Comparison of ENCODE assay signal across 9 mouse cellular contexts in genomic region chr13:32610970-32611369, GRCm38 (mm10).
DNase-seq lines count a peak whose midpoint lies in the region; ATAC-seq and TF ChIP-seq lines count a peak whose summit lies in the region.
"Had no signal": no experiment of that assay in that cellular context is flagged by ENCODE, and none has a peak within 500 bp of the region (broad histone marks: within the 10 kb centered on the region; RNA-seq: fewer than 3 reads in every experiment).

No protein-coding gene starts in this region.

- no peak overlapping the region for H3K9ac ChIP-seq in neural tube, embryonic 11.5 days (ENCODE audit: low read length)
- H3K9ac ChIP-seq in stomach, embryonic 16.5 days (ENCODE audit: low read length): no peak overlapping the region

- H3K27ac ChIP-seq in heart, embryonic 10.5 days: peak overlapping the region; percentile 54
- no peak overlapping the region for H3K27ac ChIP-seq in neural tube, embryonic 11.5 days (ENCODE audit: low read depth, low read length)
- H3K27ac ChIP-seq in embryonic fibroblast, embryonic 13.5 days (ENCODE audit: insufficient read depth, low read length): peak overlapping the region; percentile 38
- H3K27ac ChIP-seq in stomach, embryonic 16.5 days (ENCODE audit: low read length): peak overlapping the region; percentile 22; the same call in 1 of the 2 replicates

- WGBS in heart, embryonic 10.5 days: 34% methylated on average over 5 of the region's 5 CpGs
- WGBS in neural tube, embryonic 11.5 days: 44% methylated on average over 5 of the region's 5 CpGs
- WGBS in stomach, embryonic 16.5 days: 14% methylated on average over 5 of the region's 5 CpGs

- H3K4me1 ChIP-seq in heart, embryonic 10.5 days: peaks cover 35% of the 10 kb centered on the region
- no peaks in the 10 kb centered on the region for H3K4me1 ChIP-seq in neural tube, embryonic 11.5 days (ENCODE audit: control insufficient read depth, insufficient read depth, low read length)
- peaks cover 17% of the 10 kb centered on the region for H3K4me1 ChIP-seq in embryonic fibroblast, embryonic 13.5 days (ENCODE audit: control insufficient read depth, insufficient read depth, low read length)
- H3K4me1 ChIP-seq in stomach, embryonic 16.5 days (ENCODE audit: control insufficient read depth, insufficient read depth, low read length): peaks cover 8% of the 10 kb centered on the region; the same call in 1 of the 2 replicates

- TF ChIP-seq POLR2A in embryonic fibroblast, embryonic 13.5 days (IDR thresholded peaks at IDR 0.05; ENCODE audit: low read depth, low read length): no peak

- ATAC-seq in neural tube, embryonic 11.5 days (ENCODE audit: insufficient read depth, low FRiP score, low TSS enrichment): no peak
- peak; percentile 53; the same call in 1 of the 2 replicates for ATAC-seq in stomach, embryonic 16.5 days (ENCODE audit: insufficient read depth, low FRiP score)

- H3K4me3 ChIP-seq in heart, embryonic 10.5 days: no peak overlapping the region
- H3K4me3 ChIP-seq in neural tube, embryonic 11.5 days (ENCODE audit: low read depth, low read length): no peak overlapping the region
- H3K4me3 ChIP-seq in embryonic fibroblast, embryonic 13.5 days (ENCODE audit: insufficient read depth, low read length): no peak overlapping the region
- H3K4me3 ChIP-seq in stomach, embryonic 16.5 days (replicated peaks; ENCODE audit: low read length): no peak overlapping the region

- H3K27me3 ChIP-seq in heart, embryonic 10.5 days (ENCODE audit: insufficient read depth, poor library complexity, severe bottlenecking): no peaks in the 10 kb centered on the region
- H3K27me3 ChIP-seq in neural tube, embryonic 11.5 days (ENCODE audit: control insufficient read depth, insufficient read depth, low read length): no peaks in the 10 kb centered on the region
- no peaks in the 10 kb centered on the region for H3K27me3 ChIP-seq in stomach, embryonic 16.5 days (ENCODE audit: control insufficient read depth, insufficient read depth, low read length)

- no peaks in the 10 kb centered on the region for H3K36me3 ChIP-seq in heart, embryonic 10.5 days
- no peaks in the 10 kb centered on the region for H3K36me3 ChIP-seq in neural tube, embryonic 11.5 days (ENCODE audit: control insufficient read depth, insufficient read depth, low read length)
- no peaks in the 10 kb centered on the region for H3K36me3 ChIP-seq in stomach, embryonic 16.5 days (ENCODE audit: control insufficient read depth, insufficient read depth, low read length)

- TF ChIP-seq CTCF in embryonic fibroblast, embryonic 13.5 days (IDR thresholded peaks at IDR 0.05; ENCODE audit: borderline replicate concordance, insufficient read depth, low read length): no peak

- DNase-seq in heart, embryonic 10.5 days (ENCODE audit: low spot score): no peak
- no peak for DNase-seq in heart, adult 8-10 months (ENCODE audit: low spot score)
- DNase-seq in neural tube, embryonic 11.5 days (ENCODE audit: low spot score): peak; percentile 13
- no peak for DNase-seq in neural tube, embryonic 10.5 days (ENCODE audit: extremely low spot score, low spot score)
- no peak for DNase-seq in layer of hippocampus, postnatal 14 days (ENCODE audit: low spot score in 2 of 2)
- no peak for DNase-seq in spleen, postnatal 14 days (ENCODE audit: low spot score in 2 of 2)
- DNase-seq: cerebellum, adult 11 months had no signal

- no peak overlapping the region for H3K4me2 ChIP-seq in neural tube, embryonic 11.5 days (ENCODE audit: low read depth)
- no peak overlapping the region for H3K4me2 ChIP-seq in stomach, embryonic 16.5 days (ENCODE audit: low read depth, low read length)

- no peaks in the 10 kb centered on the region for H3K9me3 ChIP-seq in heart, embryonic 10.5 days
- no peaks in the 10 kb centered on the region for H3K9me3 ChIP-seq in neural tube, embryonic 11.5 days (ENCODE audit: control insufficient read depth, low read length)
- H3K9me3 ChIP-seq in stomach, embryonic 16.5 days (replicated peaks; ENCODE audit: control insufficient read depth, low read length): no peaks in the 10 kb centered on the region
